Mouse (Mus musculus): Measurements from ENCODE around the gene Hist2h2ab. TPM values are rescaled to one million over a fixed set of nuclear protein-coding genes. Genes with fewer than 3 reads are reported as not detected.
A peak's percentile ranks its signal among the peaks of the same experiment; 100 is the strongest.

The Hist2h2ab gene
- polyA plus RNA-seq, 1 experiment from 2014 or later: not detected

DNA sequence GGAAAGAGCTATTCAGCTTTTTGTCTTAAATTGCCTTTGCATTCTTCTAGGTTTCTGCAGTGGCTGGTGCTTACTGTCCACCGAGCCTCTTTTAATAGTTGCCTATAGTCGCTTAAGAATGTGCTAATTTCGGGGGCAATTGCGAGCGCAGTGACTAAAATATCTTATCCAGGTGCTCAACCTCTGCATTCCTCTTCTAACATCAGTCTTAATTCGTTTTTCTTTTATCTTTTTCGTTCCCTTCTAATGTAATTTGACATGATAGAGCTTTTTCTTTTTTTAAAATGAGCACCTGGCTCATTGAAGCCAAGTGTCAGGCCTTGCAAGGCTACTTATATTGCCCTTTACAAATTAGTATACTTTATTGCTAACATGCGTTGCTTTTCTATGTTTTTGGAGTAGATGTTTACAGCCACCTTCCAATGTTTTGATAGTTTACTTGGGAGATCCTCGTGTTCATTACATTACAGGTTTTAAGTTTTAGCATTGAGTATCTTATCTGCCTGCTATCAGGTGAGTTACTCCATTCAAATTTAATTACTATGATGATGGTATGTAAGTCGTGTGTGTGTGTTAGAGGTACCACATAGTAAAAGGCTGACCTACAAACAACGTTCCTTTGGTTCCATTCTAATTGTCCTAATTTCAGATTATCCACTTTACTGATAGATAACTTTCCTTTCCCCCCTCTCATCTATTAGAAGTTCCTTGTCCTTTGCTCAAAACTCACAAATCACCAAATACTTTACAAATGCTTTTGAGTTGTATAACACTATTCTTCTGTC is 27.9 kb downstream of the Hist2h2ab start:
- ATAC-seq (ENCODE audit: low FRiP score, low TSS enrichment) (no peak), DNase-seq (no peak)
- peak overlapping the region; percentile 26 for H3K4me3 ChIP-seq (replicated peaks; ENCODE audit: low read depth, low read length)
- 0 out of 2 replicates have a peak, but pooled peaks cover 19% of the 10 kb centered on the region for H3K4me1 ChIP-seq (ENCODE audit: control insufficient read depth, insufficient read depth, low read length)
- H3K9me3 ChIP-seq (ENCODE audit: control insufficient read depth, low read length): no peaks in the 10 kb centered on the region
- H3K27ac ChIP-seq (replicated peaks; ENCODE audit: low read depth, low read length): no peak overlapping the region
- H3K36me3 ChIP-seq (ENCODE audit: control insufficient read depth, insufficient read depth, low read length): no peaks in the 10 kb centered on the region
- peak overlapping the region; percentile 43; the same call in 1 of the 2 replicates for H3K9ac ChIP-seq (replicated peaks; ENCODE audit: low read length)
- 3% methylated on average over 11 of the region's 11 CpGs for WGBS
- no peaks in the 10 kb centered on the region for H3K27me3 ChIP-seq (ENCODE audit: control insufficient read depth, insufficient read depth, low read length)
- H3K4me2 ChIP-seq (ENCODE audit: low read length): peak overlapping the region; percentile 49

DNA sequence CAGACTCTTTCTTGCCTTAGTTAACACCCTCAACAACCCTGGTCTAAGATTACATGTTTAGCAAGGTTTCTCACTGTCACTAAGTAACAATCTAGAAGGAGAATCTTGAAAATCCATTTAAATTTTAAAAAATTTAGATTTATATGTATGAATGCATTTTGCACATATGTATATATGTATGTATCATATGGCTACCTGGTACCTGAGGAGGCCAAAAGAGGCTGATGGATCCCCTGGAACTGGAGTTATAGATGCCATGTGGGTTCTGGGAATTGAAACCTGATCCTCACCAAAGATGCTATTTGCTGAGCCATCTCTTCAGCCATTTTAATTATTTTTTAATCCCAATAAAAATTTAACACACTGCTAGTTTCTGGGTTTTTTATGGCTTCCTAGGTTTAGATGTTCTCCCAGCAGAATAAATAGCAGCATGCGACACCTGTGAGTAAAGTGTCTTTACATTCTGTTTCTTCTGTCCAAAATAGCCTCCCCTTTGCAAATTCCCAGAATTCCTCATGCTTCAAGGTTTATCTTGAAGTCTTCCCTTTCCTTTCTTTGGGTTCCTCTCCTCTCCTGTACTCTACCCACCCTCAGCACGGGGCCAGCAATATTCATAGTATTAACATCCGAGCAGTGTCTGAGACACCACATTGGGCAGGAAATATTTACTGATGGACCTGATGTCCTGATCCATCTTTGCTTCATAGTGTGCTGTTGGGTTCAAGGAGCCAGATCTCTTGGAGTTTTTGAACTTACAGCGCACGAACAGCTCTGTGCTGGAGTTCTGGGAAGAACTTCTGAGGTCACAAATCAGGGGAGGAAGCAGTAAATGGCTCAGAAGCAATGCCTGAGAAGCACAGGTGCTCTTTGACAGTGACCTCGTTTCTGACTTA is 28.7 kb downstream of the Hist2h2ab start:
- Histone ChIP-seq H3K4me1 (ENCODE audit: control insufficient read depth, insufficient read depth, low read length) (0 out of 2 replicates have a peak, but pooled peaks cover 19% of the 10 kb centered on the region), H3K27ac (replicated peaks; ENCODE audit: low read depth, low read length) (no peak overlapping the region), H3K4me3 (replicated peaks; ENCODE audit: low read depth, low read length) (no peak overlapping the region; the same call in 1 of the 2 replicates), H3K27me3 (ENCODE audit: control insufficient read depth, insufficient read depth, low read length) (no peaks in the 10 kb centered on the region), H3K9me3 (ENCODE audit: control insufficient read depth, low read length) (no peaks in the 10 kb centered on the region), H3K9ac (replicated peaks; ENCODE audit: low read length) (no peak overlapping the region; the same call in 1 of the 2 replicates), H3K36me3 (ENCODE audit: control insufficient read depth, insufficient read depth, low read length) (no peaks in the 10 kb centered on the region), H3K4me2 (ENCODE audit: low read length) (peak overlapping the region; percentile 49)
- 49% methylated on average over 6 of the region's 6 CpGs for WGBS
- DNase-seq (no peak), ATAC-seq (ENCODE audit: low FRiP score, low TSS enrichment) (no peak)

DNA sequence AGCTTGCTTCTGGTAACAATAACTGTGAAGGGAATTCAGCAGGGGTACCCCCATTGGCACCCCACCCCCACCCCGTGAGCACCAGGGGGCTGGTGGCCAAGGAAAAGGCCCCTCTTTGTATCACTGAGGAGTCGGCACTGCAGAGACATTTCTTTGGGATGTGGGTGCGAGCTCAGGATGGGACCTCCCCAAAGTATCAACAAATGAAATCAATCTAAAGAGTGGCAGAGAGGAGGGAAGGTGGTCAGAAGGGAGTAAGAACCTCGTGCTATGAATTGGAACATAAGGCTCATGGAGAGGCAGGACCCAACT is 29.3 kb downstream of the Hist2h2ab start:
- Histone ChIP-seq H3K4me3 (replicated peaks; ENCODE audit: low read depth, low read length) (no peak overlapping the region), H3K27me3 (ENCODE audit: control insufficient read depth, insufficient read depth, low read length) (no peaks in the 10 kb centered on the region), H3K4me1 (ENCODE audit: control insufficient read depth, insufficient read depth, low read length) (0 out of 2 replicates have a peak, but pooled peaks cover 17% of the 10 kb centered on the region), H3K9me3 (ENCODE audit: control insufficient read depth, low read length) (no peaks in the 10 kb centered on the region), H3K27ac (replicated peaks; ENCODE audit: low read depth, low read length) (no peak overlapping the region), H3K9ac (replicated peaks; ENCODE audit: low read length) (no peak overlapping the region), H3K4me2 (ENCODE audit: low read length) (no peak overlapping the region), H3K36me3 (ENCODE audit: control insufficient read depth, insufficient read depth, low read length) (no peaks in the 10 kb centered on the region)
- no peak for ATAC-seq (ENCODE audit: low FRiP score, low TSS enrichment)
- DNase-seq: no peak
- 48% methylated on average over 4 of the region's 4 CpGs for WGBS

DNA sequence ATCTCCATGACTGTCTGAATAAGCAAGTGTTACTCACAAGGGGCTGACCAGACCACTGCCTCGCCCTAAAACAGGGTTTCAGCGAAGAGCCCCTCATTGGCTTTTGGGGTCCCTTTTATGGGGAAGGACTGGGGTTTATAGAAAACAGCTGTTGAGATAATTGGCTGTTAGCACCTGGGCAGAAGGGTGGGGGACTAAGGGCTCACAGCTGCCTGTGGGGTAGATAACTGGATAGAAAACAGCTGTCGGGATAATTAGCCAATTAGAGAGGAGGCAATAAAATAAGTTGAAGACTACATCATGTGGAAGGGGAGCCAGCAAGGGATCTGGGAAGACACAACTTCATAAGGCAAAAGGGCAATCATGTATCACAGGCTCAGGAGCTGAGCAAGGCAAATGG is 31.2 kb downstream of the Hist2h2ab start:
- H3K4me1 ChIP-seq (ENCODE audit: control insufficient read depth, insufficient read depth, low read length): 0 out of 2 replicates have a peak, but pooled peaks cover 9% of the 10 kb centered on the region
- no peak overlapping the region for H3K27ac ChIP-seq (replicated peaks; ENCODE audit: low read depth, low read length)
- H3K4me3 ChIP-seq (replicated peaks; ENCODE audit: low read depth, low read length): no peak overlapping the region
- WGBS: 90% methylated on average over 3 of the region's 3 CpGs
- no peak for DNase-seq
- H3K9me3 ChIP-seq (ENCODE audit: control insufficient read depth, low read length): no peaks in the 10 kb centered on the region
- no peak for ATAC-seq (ENCODE audit: low FRiP score, low TSS enrichment)
- H3K4me2 ChIP-seq (ENCODE audit: low read length): no peak overlapping the region
- no peak overlapping the region for H3K9ac ChIP-seq (replicated peaks; ENCODE audit: low read length)
- no peaks in the 10 kb centered on the region for H3K27me3 ChIP-seq (ENCODE audit: control insufficient read depth, insufficient read depth, low read length)
- H3K36me3 ChIP-seq (ENCODE audit: control insufficient read depth, insufficient read depth, low read length): no peaks in the 10 kb centered on the region

DNA sequence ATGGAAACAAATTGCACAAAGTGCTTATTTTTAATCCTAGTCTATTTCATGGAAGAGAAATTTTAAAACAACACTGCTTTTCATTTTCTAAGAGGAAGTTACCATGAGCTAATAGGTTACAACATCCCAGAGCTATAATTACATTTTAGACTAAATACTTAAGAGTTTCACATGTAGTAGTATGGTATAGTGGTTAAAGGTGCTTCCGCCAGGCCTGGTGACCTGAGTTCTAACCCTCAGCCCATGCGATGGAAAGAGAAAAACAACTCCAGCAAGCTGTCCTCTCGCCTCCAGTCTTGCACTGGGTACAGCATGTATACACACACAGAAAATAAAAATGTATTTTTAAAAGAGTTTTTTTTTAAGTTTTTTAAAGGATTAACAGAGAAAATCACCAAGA is 32.1 kb downstream of the Hist2h2ab start:
- ATAC-seq (ENCODE audit: low FRiP score, low TSS enrichment) (no peak), DNase-seq (no peak)
- H3K27me3 ChIP-seq (ENCODE audit: control insufficient read depth, insufficient read depth, low read length): no peaks in the 10 kb centered on the region
- H3K4me2 ChIP-seq (ENCODE audit: low read length): no peak overlapping the region
- WGBS: 94% methylated on average over 3 of the region's 3 CpGs
- H3K4me1 ChIP-seq (ENCODE audit: control insufficient read depth, insufficient read depth, low read length): 0 out of 2 replicates have a peak, but pooled peaks cover 9% of the 10 kb centered on the region
- H3K9me3 ChIP-seq (ENCODE audit: control insufficient read depth, low read length): no peaks in the 10 kb centered on the region
- H3K27ac ChIP-seq (replicated peaks; ENCODE audit: low read depth, low read length): no peak overlapping the region
- no peak overlapping the region for H3K9ac ChIP-seq (replicated peaks; ENCODE audit: low read length)
- no peaks in the 10 kb centered on the region for H3K36me3 ChIP-seq (ENCODE audit: control insufficient read depth, insufficient read depth, low read length)
- no peak overlapping the region for H3K4me3 ChIP-seq (replicated peaks; ENCODE audit: low read depth, low read length)

DNA sequence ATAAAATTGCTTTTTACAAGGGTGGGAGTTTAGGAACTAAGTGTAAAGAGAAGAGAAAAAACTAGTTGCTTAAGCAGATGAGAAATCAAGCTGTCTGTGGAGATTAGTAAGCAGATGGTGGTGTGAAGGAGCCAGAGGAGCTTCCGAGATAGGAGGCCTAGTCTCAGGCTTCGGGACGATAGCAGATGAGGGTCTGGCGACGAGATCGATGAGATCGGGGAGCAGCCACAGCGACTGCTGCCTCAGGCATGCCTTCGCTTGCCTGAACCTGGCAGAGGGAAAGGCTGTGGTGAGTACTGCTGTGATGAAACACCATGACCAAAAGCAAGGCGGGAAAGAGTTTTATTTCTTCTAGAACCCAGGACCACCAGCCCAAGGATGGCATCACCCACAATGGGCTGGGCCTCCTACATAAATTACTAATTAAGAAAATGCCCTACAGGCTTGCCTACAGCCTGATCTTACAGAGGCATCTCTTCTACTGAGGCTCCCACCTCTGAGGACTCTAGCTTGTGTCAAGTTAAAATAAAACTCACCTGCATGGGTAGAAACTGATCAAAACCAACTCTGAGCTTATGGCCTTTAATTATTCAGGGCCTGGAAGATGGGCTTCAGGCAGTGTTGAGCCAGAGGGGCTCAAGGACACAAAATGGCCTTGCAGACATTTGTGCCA is 35.2 kb downstream of the Hist2h2ab start:
- Histone ChIP-seq H3K4me3 (replicated peaks; ENCODE audit: low read depth, low read length) (no peak overlapping the region), H3K4me1 (ENCODE audit: control insufficient read depth, insufficient read depth, low read length) (no peaks in the 10 kb centered on the region), H3K9me3 (ENCODE audit: control insufficient read depth, low read length) (no peaks in the 10 kb centered on the region), H3K36me3 (ENCODE audit: control insufficient read depth, insufficient read depth, low read length) (no peaks in the 10 kb centered on the region), H3K27ac (replicated peaks; ENCODE audit: low read depth, low read length) (no peak overlapping the region), H3K4me2 (ENCODE audit: low read length) (no peak overlapping the region), H3K27me3 (ENCODE audit: control insufficient read depth, insufficient read depth, low read length) (no peaks in the 10 kb centered on the region), H3K9ac (replicated peaks; ENCODE audit: low read length) (0 out of 2 replicates have a peak overlapping the region, but pooled peaks have one; percentile 16)
- ATAC-seq (ENCODE audit: low FRiP score, low TSS enrichment) (no peak), DNase-seq (peak; percentile 61)
- 49% methylated on average over 10 of the region's 10 CpGs for WGBS

DNA sequence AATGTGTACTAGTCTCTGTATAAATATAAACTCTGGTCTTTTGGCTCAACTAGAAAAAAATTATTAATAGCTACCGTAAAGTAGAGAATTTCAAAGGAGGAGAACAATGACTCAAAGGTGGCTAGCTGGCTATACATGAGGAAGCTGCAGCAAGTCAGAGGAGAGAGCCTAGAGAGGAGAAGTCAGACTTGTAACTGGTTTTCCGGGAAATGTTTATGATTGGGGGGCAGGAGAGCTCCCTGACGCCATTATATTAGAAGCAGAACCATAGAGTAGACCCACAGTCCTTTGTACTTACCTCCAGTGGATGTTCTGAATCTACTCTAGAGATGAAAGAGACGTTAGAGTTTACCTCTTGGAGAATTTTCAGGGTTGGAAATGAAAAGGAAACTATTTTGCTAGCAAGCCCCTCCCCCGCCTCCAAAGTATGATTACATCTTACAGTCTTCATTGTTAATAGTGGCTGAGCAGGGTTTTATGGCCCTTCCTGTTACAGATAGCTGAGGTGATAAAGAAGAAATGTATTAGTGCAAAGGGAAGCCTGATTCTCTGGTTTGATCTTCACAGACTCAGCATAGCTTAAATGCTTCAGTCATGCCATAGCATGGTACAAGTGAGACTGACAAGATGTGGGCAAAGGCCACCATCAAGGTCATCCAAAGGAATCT is 36.4 kb downstream of the Hist2h2ab start:
- 87% methylated on average over 5 of the region's 5 CpGs for WGBS
- Histone ChIP-seq H3K4me2 (ENCODE audit: low read length) (no peak overlapping the region), H3K4me3 (replicated peaks; ENCODE audit: low read depth, low read length) (no peak overlapping the region), H3K27ac (replicated peaks; ENCODE audit: low read depth, low read length) (no peak overlapping the region), H3K9ac (replicated peaks; ENCODE audit: low read length) (no peak overlapping the region), H3K4me1 (ENCODE audit: control insufficient read depth, insufficient read depth, low read length) (no peaks in the 10 kb centered on the region), H3K36me3 (ENCODE audit: control insufficient read depth, insufficient read depth, low read length) (no peaks in the 10 kb centered on the region), H3K9me3 (ENCODE audit: control insufficient read depth, low read length) (no peaks in the 10 kb centered on the region), H3K27me3 (ENCODE audit: control insufficient read depth, insufficient read depth, low read length) (no peaks in the 10 kb centered on the region)
- DNase-seq (no peak), ATAC-seq (ENCODE audit: low FRiP score, low TSS enrichment) (no peak)

DNA sequence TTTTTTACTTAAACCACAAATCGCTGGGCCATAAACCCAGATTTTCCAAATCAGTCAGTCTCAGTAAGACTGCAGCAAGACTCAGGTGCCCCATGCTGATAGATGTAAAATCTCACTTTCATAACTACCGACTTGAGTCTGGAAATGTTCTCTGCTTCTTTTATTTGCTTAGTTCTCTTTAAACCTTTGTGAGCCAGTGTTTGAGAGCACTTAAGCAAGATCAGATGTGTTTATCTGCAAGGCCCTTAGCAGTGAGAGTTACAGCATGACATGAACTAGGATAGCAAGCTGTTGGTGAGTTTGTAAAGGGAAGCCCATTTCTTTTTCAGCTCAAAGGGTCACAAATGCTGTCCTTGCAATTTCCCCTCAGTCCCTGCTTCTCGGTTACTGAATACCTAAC is 37.5 kb downstream of the Hist2h2ab start:
- H3K9ac ChIP-seq (replicated peaks; ENCODE audit: low read length): no peak overlapping the region
- ATAC-seq (ENCODE audit: low FRiP score, low TSS enrichment) (no peak), DNase-seq (no peak)
- no peak overlapping the region for H3K27ac ChIP-seq (replicated peaks; ENCODE audit: low read depth, low read length)
- no peak overlapping the region for H3K4me3 ChIP-seq (replicated peaks; ENCODE audit: low read depth, low read length)
- no peaks in the 10 kb centered on the region for H3K27me3 ChIP-seq (ENCODE audit: control insufficient read depth, insufficient read depth, low read length)
- no peaks in the 10 kb centered on the region for H3K36me3 ChIP-seq (ENCODE audit: control insufficient read depth, insufficient read depth, low read length)
- 83% methylated on average over 3 of the region's 3 CpGs for WGBS
- H3K9me3 ChIP-seq (ENCODE audit: control insufficient read depth, low read length): no peaks in the 10 kb centered on the region
- H3K4me1 ChIP-seq (ENCODE audit: control insufficient read depth, insufficient read depth, low read length): no peaks in the 10 kb centered on the region
- no peak overlapping the region for H3K4me2 ChIP-seq (ENCODE audit: low read length)
